Mouse (Mus musculus) layer of hippocampus, adult 2 months (tissue): Measurements from ENCODE around the gene Hlx. TPM values are rescaled to one million over a fixed set of nuclear protein-coding genes. Genes with fewer than 3 reads are reported as not detected.

Experiments used
- DNase-seq, 2 experiments: peaks; one replicate each; pipeline ENCODE4 v3.0.0; 2022; ENCODE audit warnings: low spot score in 2 of 2
- H3K27ac ChIP-seq: fragments of 200-600 bp; 2 replicates; pipeline ENCODE4 v1.8.1; 2022
- H3K4me3 ChIP-seq: fragments of 200-600 bp; 2 replicates; pipeline ENCODE4 v1.8.1; 2022; ENCODE audit warnings: mild to moderate bottlenecking
- CTCF ChIP-seq: fragments of 200-600 bp; conservative IDR thresholded peaks from 2 replicates; pipeline ENCODE4 v1.8.1; 2022; ENCODE audit warnings: antibody characterized with exemption, mild to moderate bottlenecking, moderate library complexity
- total RNA-seq, 2 experiments: library from RNA; stranded (reverse); gene quantifications; 2 replicates each; pipeline ENCODE4 v1.2.3; 2021

The Hlx gene
- total RNA-seq, 2 experiments from 2014 or later, result 1.4 to 1.6 TPM

DNA sequence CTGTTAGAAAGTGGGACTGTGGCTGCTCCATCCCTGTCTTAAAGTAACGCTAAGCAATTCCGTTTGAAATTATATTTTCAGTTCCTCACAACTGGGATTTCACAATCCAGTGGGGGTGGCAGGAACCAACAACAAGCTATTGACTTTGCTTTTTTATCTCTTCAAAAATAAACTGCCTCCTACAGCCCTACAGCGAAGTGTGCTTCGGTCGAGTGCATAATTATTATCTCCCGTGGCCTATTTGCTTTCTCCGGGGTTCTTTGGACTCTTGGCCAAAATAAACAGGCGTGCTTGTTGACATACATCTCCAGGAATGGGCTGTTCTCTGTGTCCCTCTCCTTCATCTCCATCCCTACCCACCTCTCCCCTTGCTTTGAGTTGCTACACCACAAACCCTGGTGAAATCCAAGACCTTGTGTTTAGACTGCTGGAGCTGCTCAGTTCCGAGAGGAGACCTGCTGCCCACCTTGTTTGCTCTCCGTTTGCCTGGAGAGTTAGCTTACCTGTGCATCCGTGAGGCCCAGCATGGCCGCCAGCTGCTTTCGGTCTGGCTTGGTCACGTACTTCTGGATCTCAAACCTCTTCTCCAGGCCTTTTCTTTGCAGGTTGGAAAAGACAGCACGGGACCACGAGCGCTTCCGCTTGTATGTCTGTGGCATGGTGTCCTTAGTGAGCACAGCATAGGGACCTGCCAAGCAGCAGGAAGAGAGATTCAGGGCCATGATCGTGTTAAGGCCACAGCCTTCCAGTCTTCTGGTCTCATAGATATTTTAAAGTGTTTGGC, 2.9 kb downstream of the Hlx start:
- no peak overlapping the region for H3K4me3 ChIP-seq
- H3K27ac ChIP-seq, result no peak overlapping the region
- TF ChIP-seq CTCF, result no peak
- DNase-seq, result no peak

DNA sequence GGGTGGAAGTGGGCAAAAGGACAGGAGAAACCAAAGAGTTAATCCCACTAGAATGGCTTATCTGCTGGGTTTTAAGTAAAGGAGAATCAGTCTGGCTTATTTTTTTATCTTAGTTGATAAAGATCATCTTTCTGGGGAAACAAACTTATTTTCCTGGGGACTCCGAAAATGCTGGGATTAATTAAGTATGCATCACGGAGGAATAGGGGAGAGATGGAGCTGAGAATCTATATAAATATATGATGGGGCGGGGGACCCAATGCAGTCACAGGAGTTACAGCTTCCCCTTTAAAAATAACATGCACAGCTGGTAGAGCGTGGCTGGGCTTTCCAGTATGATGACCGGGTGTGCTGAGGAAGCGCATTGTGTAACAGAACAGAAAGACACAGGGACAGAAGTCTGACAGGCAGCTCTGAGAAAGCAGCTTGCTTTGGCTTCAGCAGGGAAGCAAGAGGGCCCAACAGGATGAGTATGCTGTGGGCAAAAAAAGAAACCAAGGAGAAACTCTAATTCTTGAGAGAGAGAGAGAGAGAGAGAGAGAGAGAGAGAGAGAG, 3.8 kb downstream of the Hlx start:
- Histone ChIP-seq H3K27ac (no peak overlapping the region), H3K4me3 (no peak overlapping the region)
- no peak for DNase-seq
- TF ChIP-seq CTCF, result no peak

DNA sequence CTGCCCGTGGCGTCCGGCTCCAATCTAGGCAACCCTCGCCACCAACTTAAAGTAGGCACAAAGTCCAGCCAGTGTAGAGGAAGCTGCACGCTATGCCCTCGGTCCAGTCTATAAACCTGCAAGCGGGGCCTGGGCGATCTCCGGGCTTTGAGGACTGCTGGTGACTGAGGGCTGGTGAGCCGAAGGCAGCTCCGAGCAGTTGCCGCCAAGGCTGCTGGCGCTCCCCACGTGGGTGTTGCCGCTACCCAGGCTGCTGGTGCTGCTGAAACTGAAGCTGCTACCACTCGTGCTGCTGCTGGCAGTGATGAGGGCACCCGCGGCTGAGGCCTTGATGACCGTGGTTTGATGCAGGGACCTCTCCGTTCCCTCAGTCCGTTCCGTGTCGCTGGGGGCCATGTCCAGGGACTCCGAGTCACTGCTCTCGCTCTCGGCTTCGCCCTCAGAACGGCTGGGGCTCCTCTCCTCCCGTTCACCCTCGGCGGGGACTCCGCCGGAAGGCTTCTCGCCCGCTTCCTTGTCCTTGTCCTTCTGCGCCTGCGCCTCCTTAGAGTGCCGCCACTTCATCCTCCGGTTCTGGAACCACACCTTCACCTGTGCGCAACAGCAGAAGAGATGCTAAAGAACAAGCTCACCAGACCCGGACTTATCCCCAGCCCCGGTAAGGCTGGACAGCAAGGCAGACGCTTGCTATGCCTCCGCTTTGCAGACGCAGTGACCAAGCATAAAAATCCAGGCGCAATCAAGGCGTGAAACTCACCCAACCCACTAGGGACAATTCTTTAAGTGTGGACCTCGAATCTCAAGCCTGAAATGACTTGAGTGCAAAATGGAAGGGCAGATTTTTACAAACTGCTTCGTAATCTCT, 4.8 kb downstream of the Hlx start:
- Histone ChIP-seq H3K4me3 (no peak overlapping the region), H3K27ac (no peak overlapping the region)
- TF ChIP-seq CTCF, result no peak
- DNase-seq, result no peak

DNA sequence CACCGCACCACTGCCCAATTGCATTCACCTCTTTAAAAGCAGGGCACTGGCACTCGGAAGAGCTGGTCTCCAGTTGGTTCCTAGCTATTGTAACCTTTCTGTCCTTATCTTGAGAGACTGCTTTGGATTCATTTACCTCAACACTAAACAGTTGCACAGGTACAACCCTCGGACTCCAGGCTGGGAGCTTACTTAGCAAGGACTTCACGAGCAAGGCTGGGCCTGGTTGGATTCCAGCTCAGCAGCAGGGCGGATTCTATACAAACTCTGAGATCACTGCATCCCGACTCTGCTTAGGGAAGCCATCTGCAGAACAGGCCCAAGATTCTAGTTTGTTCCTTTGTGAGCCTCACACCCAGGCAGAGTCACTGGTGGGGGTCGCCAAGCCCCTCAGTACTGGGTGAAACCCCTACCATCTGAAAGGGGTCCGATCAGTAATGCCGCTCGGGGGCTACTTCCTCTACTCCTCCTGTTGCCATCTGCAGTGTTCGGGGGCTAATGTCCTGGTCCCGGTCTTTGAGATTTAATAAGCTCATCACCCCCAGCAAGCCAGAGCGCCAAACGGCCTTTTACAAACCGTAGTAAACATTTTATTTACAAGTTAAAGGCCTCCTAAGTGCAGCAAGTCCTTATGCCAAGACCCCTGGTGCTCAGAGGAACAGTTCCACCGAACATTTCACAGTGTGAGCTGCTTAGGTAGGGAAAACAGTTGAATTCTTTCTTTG, 5.7 kb downstream of the Hlx start:
- H3K4me3 ChIP-seq, result no peak overlapping the region
- no peak overlapping the region for H3K27ac ChIP-seq
- no peak for TF ChIP-seq CTCF
- no peak for DNase-seq

DNA sequence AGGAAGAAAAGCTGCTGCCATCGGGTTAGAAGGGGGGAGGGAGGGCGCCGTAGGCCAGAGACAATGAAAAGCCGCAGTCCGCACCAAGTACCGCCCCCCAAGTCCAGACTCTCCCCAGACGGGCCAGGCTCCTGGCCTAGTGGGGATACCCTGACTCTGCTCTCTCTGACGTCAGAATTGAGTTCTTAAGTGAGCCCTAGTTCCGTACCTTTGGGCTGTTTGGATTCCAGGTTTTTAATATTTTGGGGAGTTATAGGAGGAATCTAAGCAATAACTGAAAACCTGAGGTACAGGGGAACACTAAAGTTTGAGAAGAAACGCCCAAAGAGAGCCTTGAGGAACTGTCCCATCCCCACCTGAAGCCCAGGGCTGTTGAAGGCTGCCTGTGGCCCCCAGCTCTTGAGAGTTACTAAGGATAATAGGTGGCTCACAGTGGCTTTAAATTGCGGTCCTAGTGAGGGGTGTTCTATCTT, 7.1 kb downstream of the Hlx start:
- DNase-seq, result no peak

DNA sequence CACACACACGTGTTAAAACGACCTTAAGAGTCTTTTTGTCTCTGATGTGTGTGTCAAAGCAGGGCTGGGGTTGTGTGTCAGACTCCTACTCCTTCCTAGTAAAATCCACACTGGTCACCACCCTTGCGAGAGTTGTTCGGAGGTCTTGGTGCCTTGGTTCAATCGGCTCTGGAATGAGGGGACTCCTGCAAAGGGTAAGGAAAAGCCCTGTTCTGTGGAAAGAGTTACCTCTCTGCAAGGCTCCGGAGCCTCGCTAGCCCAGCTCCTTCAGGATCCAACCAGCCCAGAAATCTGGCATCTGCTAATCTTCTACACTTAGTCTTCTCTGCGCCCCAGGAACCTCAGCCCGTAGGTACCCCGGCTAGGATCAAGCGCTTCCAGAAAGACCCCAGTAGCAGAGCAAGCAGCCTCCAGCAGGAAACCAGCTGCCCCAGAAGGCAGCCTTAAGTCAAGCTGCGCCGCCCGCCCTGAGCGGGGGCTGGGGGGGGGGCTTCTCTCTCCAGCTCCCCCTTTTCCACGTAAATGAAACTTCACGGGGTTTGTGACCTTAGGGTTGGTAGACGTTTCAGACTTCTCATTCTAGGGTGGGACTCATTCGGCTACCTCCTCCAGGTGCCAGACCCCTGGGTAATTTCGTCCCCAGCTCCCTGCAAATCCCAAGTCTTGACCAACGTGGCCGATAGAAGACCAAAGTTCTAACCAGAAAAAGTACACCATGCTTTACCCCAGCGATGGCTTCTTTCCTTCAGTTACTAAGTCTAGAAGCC, 7.7 kb downstream of the Hlx start:
- no peak for TF ChIP-seq CTCF
- Histone ChIP-seq H3K4me3 (no peak overlapping the region), H3K27ac (no peak overlapping the region)
- DNase-seq, result no peak

More for the DNA sequence above, 7.1 kb downstream of the Hlx start:
- Histone ChIP-seq H3K4me3 (no peak overlapping the region), H3K27ac (no peak overlapping the region)
- no peak for TF ChIP-seq CTCF

DNA sequence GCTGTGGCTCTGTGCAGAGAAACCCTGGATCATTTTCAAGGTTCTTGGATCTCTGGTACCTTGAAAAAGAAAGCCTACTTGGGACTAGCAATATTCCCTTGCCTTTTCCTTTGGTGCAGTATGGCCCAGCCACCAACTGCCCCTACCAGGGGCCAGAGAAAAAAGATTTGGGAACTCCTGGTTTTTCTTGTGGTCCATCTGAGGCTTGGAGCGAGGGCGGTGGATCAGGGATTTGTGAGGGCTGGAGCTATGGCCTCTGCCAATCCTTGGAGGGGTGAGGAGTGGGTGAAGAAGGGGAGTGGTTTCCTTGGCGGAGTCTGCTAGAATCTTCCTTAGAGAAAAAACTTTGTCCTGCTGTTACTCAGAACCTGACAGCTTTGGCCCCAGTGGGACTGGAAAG, 8.5 kb downstream of the Hlx start:
- no peak overlapping the region for H3K4me3 ChIP-seq
- no peak for DNase-seq
- no peak for TF ChIP-seq CTCF

DNA sequence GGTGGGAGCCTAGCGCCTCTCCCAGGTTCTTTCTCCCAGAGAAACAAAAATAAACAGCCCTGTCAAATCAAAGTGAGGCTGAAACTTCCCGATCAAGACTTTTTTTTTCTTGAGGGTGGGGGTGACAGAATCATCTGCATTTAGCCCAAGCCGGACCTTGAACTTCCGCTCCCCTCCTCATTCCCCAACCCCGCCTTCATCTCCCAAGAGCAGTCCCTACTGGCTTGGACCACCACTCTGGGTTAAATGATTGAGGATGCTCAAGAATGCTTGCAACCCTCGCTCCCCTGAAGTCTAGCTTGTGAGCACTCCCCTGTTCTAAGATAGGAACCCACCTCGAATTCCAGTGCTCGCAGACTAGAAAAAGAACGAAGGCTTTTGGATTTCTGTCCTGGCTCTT, 11.3 kb downstream of the Hlx start:
- Histone ChIP-seq H3K27ac (no peak overlapping the region), H3K4me3 (no peak overlapping the region)
- DNase-seq, result no peak
- TF ChIP-seq CTCF, result no peak

More for the DNA sequence above, 8.5 kb downstream of the Hlx start:
- no peak overlapping the region for H3K27ac ChIP-seq

DNA sequence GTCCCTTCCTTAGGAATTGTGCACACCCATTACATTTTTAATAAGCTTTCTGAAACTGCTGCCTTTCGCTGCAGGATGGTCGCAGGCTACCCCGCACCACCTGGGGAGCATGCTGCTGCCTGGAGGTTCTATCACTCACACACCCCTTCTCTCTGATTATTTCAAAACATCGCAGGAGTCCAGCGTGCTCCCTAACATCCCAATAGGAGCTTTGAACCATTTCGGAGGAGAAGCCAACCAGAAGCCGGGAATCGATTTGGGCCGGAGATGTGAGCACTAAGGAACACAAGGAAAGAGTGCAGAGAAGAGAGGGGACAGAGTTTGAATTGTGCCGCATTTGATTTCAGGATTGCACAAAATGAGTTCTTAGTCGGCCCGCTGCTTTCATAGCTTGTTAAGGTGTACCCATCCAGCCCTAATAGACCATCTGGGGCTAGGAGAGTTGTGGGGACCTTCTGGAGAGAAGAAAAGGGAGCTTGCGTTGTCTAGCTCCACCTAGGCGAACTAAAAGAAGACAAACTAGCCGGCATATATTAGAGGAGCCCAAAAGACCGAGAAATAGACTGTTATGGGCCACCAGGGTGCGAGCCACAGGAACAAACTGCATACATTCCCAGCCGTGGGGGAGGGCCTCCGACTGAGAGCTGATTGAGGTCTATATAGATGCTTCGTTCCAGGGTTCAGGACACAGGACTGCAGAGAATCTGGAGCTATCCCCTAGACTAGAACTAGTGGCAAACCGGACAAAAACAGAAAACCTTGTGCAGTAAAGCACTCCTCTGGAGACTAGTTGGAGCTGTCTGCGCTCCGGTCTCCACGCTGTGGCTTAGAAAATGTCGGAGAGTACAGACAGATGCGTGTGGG, 12.0 kb downstream of the Hlx start:
- TF ChIP-seq CTCF, result no peak
- DNase-seq, result no peak
- Histone ChIP-seq H3K4me3 (no peak overlapping the region), H3K27ac (no peak overlapping the region)

DNA sequence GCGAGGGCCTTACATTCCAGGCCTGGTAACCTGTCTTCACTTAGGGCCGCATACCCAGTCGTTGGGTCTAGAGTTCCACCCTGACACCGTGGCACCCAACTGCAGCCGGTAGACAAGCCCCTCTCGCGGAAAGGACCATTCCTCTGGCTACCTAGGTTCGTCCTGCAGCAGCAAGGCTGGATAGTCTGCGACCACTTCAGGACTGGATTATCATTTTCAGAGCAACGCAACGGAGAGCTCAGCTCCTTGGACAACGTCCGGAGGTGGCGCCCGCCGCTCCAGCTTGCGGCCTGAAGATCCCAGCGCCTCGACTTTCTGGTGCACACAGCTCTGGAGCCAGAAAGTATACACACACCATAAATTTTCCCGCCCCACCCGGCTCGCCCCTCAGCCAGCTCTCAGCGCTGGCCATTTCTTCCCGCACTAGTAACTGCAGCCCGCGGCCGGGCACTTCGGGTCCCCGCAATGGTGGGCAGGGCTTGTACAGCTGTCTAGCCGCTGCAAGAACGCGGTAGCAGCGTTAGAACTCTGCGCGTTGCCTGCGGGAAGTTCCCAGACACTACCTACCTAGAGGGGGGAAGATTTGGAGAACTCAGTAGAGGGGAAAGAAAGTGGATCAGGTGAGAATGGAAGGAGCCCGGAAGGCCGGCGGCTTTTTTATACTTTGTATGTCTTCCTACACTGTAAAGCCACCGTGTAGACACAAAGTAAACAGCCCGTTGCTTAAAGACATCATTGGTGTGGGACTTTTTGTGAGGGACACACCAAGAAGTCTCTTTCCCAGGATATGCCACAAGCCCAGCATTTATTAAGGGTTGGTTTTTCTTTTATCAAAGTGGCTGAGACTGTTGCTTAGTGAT, 13.9 kb downstream of the Hlx start:
- no peak for DNase-seq
- TF ChIP-seq CTCF, result no peak
- no peak overlapping the region for H3K4me3 ChIP-seq
- H3K27ac ChIP-seq, result no peak overlapping the region
